Mouse (Mus musculus) hematopoietic stem cell, adult 5-6 weeks (primary cell): ENCODE results near the gene Prlr. TPM values are rescaled to one million over a fixed set of nuclear protein-coding genes. Genes with fewer than 3 reads are reported as not detected.

Source experiments
- ATAC-seq, 2 experiments: fragments of 125-278 bp in 1 of 2; replicated peaks in 1 of 2; 2 replicates each; pipeline ENCODE4 v1.8.0; 2016 to 2017; ENCODE audit warnings: inconsistent platforms in 2 of 2, mild to moderate bottlenecking in 2 of 2, moderate number of reproducible peaks in 2 of 2, low read depth in 1 of 2, moderate TSS enrichment in 1 of 2; ENCODE audit not compliant: low FRiP score in 2 of 2, poor library complexity in 2 of 2, severe bottlenecking in 2 of 2, insufficient read depth in 1 of 2, low TSS enrichment in 1 of 2
- total RNA-seq: library from RNA; stranded (forward); fragments of 172-1452, 232-1000 nt; gene quantifications from 2 replicates; pipeline ENCODE4 v1.2.3, GENCODE M21; 2017

Gene Prlr
- total RNA-seq = 0.13 TPM in 1 of 2 replicates, not detected in the other

- ATAC-seq = no peak
Measured at GRCm38 (mm10) chr15:10177083-10177482, at the start of gene Prlr. Gene Prlr, plus strand, starts transcription at chr15:10177238.

GRCm38 (mm10) chr15:10133781-10134180, 43.3 kb upstream of the Prlr start:
- no peak for ATAC-seq

GRCm38 (mm10) chr15:10134889-10135288, 42.1 kb upstream of the Prlr start:
- ATAC-seq = no peak

GRCm38 (mm10) chr15:10144520-10144919, 32.5 kb upstream of the Prlr start:
- peak; percentile 97 to 98 for ATAC-seq

- no peak for ATAC-seq
Measured at GRCm38 (mm10) chr15:10148196-10148595, 28.8 kb upstream of the Prlr start.

- ATAC-seq = no peak
Measured at GRCm38 (mm10) chr15:10160663-10161062, 16.4 kb upstream of the Prlr start.

- no peak for ATAC-seq
Measured at GRCm38 (mm10) chr15:10175078-10175477, 2.0 kb upstream of the Prlr start.

GRCm38 (mm10) chr15:10175656-10176055, 1.4 kb upstream of the Prlr start:
- ATAC-seq = no peak

GRCm38 (mm10) chr15:10177519-10178130, 587 bp downstream of the Prlr start:
- ATAC-seq = 0 out of 4 replicates have a peak, but pooled peaks of 1 of the 2 experiments have one; percentile 25

- 0 out of 4 replicates have a peak, but pooled peaks have one; percentile 7 to 56 for ATAC-seq
Measured at GRCm38 (mm10) chr15:10178131-10178566, 1.1 kb downstream of the Prlr start.

GRCm38 (mm10) chr15:10180694-10181093, 3.7 kb downstream of the Prlr start:
- no peak for ATAC-seq

- ATAC-seq = no peak
Measured at GRCm38 (mm10) chr15:10192101-10192630, 15.1 kb downstream of the Prlr start.

- no peak for ATAC-seq
Measured at GRCm38 (mm10) chr15:10200991-10201390, 24.0 kb downstream of the Prlr start.

GRCm38 (mm10) chr15:10202504-10203302, 25.7 kb downstream of the Prlr start:
- ATAC-seq = no peak

GRCm38 (mm10) chr15:10210261-10210770, 33.3 kb downstream of the Prlr start:
- no peak for ATAC-seq

- no peak for ATAC-seq
Measured at GRCm38 (mm10) chr15:10211992-10212391, 35.0 kb downstream of the Prlr start.

GRCm38 (mm10) chr15:10213213-10213612, 36.2 kb downstream of the Prlr start:
- no peak for ATAC-seq

- no peak for ATAC-seq
Measured at GRCm38 (mm10) chr15:10213710-10214109, 36.7 kb downstream of the Prlr start.
